Mouse (Mus musculus) ES-E14 (cell line): ENCODE measurements at regions not wholly inside any gene's neighbourhood (a gene's known extent, or its start where the extent isn't known, plus 50 kb on each side); places are given as distances from the start of the nearest gene placed in this dataset.
A peak's percentile ranks its signal among the peaks of the same experiment; 100 is the strongest.

Experiments
- DNase-seq: peaks from one replicate; pipeline ENCODE4 v3.0.0-alpha.2; 2013; ENCODE audit warnings: low read depth, low spot score
- H3K27ac ChIP-seq: 2 replicates; pipeline ENCODE4 v1.5.1; 2012; ENCODE audit warnings: low read depth, mild to moderate bottlenecking, low read length, moderate library complexity, mixed read lengths; ENCODE audit not compliant: poor library complexity, insufficient read depth, severe bottlenecking
- H3K36me3 ChIP-seq: 2 replicates; pipeline ENCODE4 v1.6.1; 2012; ENCODE audit warnings: mild to moderate bottlenecking, low read length, moderate library complexity, mixed read lengths; ENCODE audit not compliant: control insufficient read depth, poor library complexity, insufficient read depth, severe bottlenecking
- H3K4me1 ChIP-seq, 2 experiments: fragments of 150-350 bp in 1 of 2; sonication (generic) in 1 of 2; 2 replicates each; pipeline ENCODE4 v1.6.1; 2012; ENCODE audit warnings: low read length in 2 of 2, mild to moderate bottlenecking in 1 of 2, mixed read lengths in 1 of 2; ENCODE audit not compliant: control insufficient read depth in 2 of 2, insufficient read depth in 2 of 2, poor library complexity in 1 of 2
- H3K4me3 ChIP-seq, 2 experiments: fragments of 150-350 bp in 1 of 2; sonication (generic) in 1 of 2; 2 replicates each; pipeline ENCODE4 v1.5.1; 2012; ENCODE audit warnings: low read length in 2 of 2, low read depth in 1 of 2, mild to moderate bottlenecking in 1 of 2, mixed read lengths in 1 of 2; ENCODE audit not compliant: insufficient read depth in 1 of 2, poor library complexity in 1 of 2, severe bottlenecking in 1 of 2
- H3K9ac ChIP-seq: 2 replicates; pipeline ENCODE4 v1.6.1; 2012; ENCODE audit warnings: low read depth, mild to moderate bottlenecking, low read length, mixed read lengths; ENCODE audit not compliant: poor library complexity, insufficient read depth, severe bottlenecking
- H3K9me3 ChIP-seq: fragments of 150-350 bp; sonication (generic); 2 replicates; pipeline ENCODE4 v1.6.1; 2012; ENCODE audit warnings: low read depth, mild to moderate bottlenecking, low read length; ENCODE audit not compliant: control insufficient read depth, insufficient read depth
- CHD2 ChIP-seq: IDR thresholded peaks from 2 replicates; pipeline ENCODE4 v1.6.1; 2014; ENCODE audit warnings: mild to moderate bottlenecking, low read depth, low read length, inconsistent platforms
- HCFC1 ChIP-seq: IDR thresholded peaks from 2 replicates; pipeline ENCODE4 v1.6.1; 2012; ENCODE audit warnings: low read length, inconsistent platforms, borderline replicate concordance; ENCODE audit not compliant: insufficient read depth
- MAFK ChIP-seq: IDR thresholded peaks from 2 replicates; pipeline ENCODE4 v1.6.1; 2014; ENCODE audit warnings: mild to moderate bottlenecking, low read depth, low read length, inconsistent platforms; ENCODE audit not compliant: insufficient read depth
- ZC3H11A ChIP-seq: IDR thresholded peaks from 2 replicates; pipeline ENCODE4 v1.6.1; 2012; ENCODE audit warnings: low read depth, mild to moderate bottlenecking, inconsistent platforms, low read length, borderline replicate concordance
- ZNF384 ChIP-seq: IDR thresholded peaks from 2 replicates; pipeline ENCODE4 v1.6.1; 2012; ENCODE audit warnings: low read depth, low read length, inconsistent platforms
- in situ Hi-C, 2 experiments: fragments of 600-800 bp; cut with MboI; formaldehyde crosslinking; loops; one replicate each; pipeline ENCODE4 v1.15.1; 2025; ENCODE audit warnings: low sequenced_read_pairs in 2 of 2, inconsistent platforms in 1 of 2; ENCODE audit not compliant: unreplicated experiment in 2 of 2

- Histone ChIP-seq H3K9ac (no peak overlapping the region), H3K4me3 (no peak overlapping the region), H3K4me1 (no peaks in the 10 kb centered on the region), H3K9me3 (no peaks in the 10 kb centered on the region), H3K27ac (no peak overlapping the region), H3K36me3 (no peaks in the 10 kb centered on the region)
- DNase-seq, result peak; percentile 50
- in situ Hi-C loops, result no loop called here
- no peak for TF ChIP-seq CHD2
- TF ChIP-seq ZC3H11A, result peak; percentile 92; the same call in 1 of the 2 replicates
These were observed 64.0 kb downstream of the Cmpk2 start for GRCm38 (mm10) chr12:26532823-26533640.

- in situ Hi-C loops, result no loop called here
- Histone ChIP-seq H3K27ac (no peak overlapping the region), H3K4me3 (no peak overlapping the region), H3K9ac (no peak overlapping the region), H3K9me3 (no peaks in the 10 kb centered on the region), H3K36me3 (no peaks in the 10 kb centered on the region), H3K4me1 (no peaks in the 10 kb centered on the region)
- TF ChIP-seq ZNF384, result no peak
- TF ChIP-seq MAFK, result no peak
- TF ChIP-seq CHD2, result no peak
- TF ChIP-seq ZC3H11A, result no peak
- no peak for TF ChIP-seq HCFC1
- no peak for DNase-seq
These were observed 63.1 kb downstream of the Cmpk2 start for GRCm38 (mm10) chr12:26532076-26532475.
